Mouse (Mus musculus) thymus, adult 18-20 months (tissue): ENCODE data around the gene Adgrf2.
A peak's percentile ranks its signal among the peaks of the same experiment; 100 is the strongest.

Source experiments
- DNase-seq, 2 experiments: peaks; one replicate each; pipeline ENCODE4 v3.0.0; 2022; ENCODE audit warnings: mixed read lengths in 2 of 2

Adgrf2 gene

DNA sequence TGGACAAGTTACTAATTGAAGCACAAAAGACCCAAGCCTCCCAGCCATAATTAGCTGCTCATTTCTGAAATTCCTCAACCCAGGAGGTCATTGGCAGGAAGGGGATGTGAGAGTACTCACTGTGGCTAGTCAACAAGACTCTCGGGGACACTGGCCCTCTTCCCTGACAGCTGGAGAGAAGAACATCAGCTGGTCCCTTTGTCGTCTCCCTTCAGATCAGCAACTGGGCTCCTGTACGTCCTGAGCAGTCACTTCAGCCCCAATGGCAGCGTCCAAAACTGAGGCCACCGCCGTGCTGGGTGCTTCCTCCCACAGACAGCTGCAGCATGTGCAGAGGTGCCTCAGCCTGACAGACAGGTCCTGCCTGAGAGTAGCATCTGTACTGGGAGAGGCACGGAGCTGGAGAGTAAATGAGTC lies at the start of gene Adgrf2:
Gene Adgrf2 (minus strand): TSS at position 379 of the 417 bp plus-strand sequence.
- DNase-seq = no peak

DNA sequence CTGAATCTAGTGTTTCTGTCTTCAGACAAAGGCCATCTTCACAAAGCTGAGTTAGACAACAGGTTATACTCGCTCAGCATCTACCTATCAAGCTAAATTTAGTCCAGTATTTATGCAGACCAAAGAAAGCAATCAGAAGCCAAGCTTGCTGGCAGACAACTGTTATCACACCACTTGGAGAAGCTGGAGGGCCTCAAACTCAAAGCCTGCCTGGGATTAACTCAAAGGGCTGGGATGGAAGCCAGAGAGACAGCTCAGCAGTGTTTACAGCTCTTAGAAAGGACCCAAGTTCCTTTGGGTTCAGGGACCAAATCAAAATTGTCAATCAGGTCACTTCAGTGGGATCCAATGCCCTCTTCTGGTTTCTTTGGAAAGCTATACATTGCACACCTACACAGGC lies 48.8 kb upstream of the Adgrf2 start:
- no peak for DNase-seq

DNA sequence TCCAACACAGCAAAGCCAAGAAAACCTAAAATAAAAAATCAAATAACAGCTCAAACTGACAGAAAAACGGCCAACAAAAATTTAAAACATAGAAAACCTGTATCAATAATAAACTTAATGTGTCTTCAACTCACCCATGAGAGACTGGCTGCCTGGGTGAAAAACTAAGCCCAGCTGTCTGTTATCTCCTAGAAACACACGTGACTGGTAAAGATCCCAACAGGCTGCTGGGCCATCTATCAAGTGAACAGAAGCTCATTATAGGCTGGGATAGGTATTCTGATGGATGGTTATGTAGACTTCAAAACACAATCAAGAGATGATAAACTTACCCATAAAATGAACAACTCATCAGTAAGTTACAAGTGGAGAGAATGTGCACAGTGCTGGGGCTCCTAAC lies 47.7 kb upstream of the Adgrf2 start:
- no peak for DNase-seq

DNA sequence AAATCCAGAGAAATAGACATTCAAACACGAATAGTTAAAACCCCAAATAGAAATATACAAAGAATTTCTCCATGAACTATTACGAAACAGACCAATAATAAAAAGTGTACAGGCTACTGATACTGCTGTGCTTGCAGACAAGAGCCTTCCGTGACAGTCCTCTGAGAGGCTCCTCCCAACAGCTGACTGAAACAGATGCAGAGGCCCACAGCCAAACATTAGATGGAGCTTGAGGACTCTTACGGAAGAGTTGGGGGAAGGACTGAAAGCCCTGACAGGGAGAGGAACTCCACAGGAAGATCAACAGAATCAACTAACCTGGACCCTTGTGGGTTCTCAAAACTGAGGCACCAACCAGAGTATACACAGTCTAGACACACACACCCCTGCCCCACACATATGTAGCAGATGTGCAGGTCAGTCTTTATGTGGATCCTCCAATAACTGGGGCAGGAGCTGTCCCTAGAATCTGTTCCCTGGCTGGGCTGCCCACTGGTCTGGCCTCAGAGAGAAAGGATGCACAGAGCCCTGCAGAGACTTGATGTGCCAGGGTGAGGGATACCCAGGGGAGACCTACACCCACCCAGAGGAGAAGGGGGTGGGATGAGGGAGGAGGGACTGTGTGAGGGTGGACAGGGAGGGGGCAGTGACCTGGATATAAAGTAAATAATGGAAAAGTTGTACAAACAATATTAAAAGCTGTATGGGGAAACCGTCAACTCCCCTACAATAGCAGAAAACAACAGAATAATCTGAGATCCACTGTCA lies 46.9 kb upstream of the Adgrf2 start:
- no peak for DNase-seq

DNA sequence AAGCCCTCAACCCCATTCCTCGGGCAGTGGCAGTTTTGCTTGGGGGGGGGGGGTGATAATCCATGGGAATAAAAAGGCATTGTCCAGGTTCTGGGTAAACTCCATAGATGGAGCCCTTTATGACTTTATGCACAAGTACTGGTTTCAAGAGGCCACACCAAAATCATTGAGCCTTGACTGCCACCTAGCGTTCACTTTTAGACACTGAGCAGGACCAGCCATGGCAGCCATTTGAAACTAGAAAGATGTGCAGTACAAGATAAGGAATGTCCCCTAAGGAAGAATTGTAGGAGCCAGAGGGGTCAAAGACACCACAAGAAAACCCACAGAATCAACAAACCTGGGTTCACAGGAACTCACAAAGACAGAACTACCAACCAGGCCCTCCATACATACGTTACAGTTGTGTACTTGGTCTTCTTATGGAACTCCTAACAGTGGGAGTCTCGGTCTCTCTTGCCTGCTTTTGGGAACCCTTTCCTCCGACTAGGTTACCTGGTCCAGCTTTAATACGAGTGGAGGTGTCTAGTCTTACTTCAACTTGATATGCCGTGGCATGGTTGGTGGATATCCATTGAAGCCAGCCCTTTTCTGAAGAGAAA lies 40.3 kb upstream of the Adgrf2 start:
- peak; percentile 6 to 10 for DNase-seq

DNA sequence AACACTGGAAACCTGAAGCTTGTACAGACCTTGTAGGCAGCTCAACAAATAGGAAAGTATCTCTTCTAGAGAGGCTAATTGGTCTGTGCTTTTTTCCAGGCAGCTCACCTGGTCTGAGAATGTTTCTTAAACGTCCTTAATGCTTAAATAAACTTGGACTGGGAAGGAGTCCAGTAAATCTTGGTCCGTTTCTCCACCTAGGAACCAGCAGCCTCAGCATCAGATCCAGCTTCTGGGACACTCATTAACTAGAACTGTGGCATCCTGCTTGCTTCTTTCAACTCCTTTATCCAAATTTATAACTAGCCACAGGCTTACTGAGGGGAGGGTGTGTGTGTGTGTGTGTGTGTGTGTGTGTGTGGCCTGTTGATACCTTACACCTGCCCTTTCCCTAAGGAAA lies 11.8 kb upstream of the Adgrf2 start:
- no peak for DNase-seq

DNA sequence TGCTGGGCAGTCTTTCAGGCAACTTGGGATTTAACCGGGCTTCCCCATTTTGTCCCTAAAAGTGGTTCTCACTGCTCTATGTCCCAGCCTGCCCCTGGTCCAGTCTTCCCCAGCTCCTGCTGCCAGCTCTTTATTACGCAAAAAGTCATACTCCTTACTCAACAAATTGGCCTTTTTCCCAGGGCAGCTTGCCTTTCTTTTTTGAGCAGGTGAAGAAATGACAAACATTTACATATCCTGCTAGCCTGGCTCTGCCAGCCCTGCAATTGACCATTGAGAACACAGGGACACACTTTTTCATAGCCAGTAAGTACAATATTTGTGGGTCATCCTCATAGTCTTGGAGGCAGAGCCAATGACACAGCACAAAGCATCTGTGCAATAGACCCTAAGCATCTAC lies 10.2 kb upstream of the Adgrf2 start:
- peak in 1 of 2 experiments; percentile 3 for DNase-seq

DNA sequence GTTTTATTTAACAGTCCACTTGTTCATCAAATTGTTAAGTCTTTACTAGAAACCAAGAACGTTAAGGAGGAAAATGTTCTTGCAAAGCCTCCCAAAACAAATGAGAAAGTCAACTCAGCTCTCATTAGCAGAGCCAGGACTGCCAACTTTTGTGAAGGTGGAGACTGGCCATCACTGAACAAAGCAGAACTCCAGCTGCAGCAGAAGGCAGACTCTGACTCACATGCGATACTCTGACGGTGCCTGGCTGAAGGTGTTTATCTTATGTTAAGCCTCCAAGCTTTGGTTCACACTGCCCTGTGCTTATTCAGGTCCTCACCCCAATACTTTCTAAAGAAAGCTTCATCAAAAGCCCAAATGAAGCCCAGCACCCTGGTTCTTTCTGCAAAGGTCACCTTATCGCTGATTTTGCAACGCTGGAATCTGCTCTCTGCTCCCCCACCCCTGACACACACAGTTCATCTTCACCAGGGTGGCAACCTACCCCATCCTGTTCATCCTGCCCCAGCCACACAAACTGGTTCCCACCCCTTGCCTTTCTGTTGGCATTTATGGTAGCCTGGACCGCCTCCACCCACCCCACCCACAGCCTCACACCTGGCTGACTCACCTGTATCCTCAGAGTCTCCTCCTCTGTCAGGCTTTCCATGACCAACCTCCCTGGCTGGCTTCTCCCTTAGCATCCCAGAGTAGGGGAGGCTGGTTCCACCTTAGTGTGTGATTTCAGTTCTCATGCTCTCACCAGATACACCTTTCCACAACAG lies 3.9 kb upstream of the Adgrf2 start:
- DNase-seq = no peak

DNA sequence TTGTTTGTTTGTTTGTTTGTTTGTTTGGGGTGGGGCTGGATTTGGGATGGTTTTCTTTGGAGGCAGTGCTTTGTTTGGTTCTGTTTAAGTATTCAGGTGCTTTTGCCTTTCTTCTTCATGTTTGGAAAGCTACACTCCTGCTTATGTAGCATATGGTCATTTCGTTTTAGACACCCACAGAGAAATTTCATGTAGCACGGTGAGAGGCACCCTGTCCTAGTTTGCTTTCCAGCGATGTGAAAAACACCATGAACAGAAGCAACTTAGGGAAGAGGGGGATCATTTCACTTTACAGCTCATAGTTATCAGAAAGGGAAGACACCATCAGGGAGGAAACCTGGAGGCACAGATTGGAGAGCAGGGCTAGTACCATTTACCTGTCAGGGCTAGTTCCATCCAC lies 844 bp upstream of the Adgrf2 start:
- DNase-seq = no peak

DNA sequence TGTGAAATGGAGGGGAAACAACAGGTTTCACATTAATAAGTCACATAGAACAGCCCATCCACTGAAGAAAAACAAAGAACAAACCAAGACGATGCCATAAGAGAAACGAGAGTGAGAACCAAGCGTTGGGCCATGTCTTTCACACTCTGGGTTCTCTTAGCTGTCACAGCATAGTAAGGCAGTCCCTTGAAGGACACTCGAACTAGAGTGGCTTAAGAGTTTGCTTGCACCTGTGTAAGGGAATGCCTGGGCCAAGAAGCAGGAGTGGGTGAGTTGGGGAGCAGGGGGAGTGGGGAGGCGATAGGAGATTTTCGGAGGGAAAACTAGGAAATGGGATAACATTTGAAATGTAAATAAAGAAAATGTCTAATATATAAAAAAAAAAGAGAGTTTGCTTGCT lies 3.2 kb downstream of the Adgrf2 start:
- DNase-seq = no peak

DNA sequence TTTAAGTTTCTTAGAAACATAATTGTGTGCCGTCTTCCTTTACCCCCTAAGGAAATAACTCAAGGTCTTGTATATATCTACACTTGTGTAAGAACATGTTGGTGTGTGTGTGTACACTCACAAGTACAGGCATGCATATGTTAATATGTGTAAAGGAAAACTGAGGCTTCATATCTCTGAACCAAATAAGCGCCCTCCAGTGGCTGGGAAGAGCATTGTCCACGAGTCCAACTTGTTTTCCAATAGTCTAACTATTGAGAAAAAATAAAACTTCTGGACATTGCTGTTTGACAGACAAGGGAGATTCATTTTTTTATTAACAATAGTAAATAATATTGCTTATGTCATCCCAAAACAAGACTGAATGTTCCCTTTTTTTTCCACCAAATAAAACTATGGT lies 24.8 kb downstream of the Adgrf2 start:
- DNase-seq = no peak

DNA sequence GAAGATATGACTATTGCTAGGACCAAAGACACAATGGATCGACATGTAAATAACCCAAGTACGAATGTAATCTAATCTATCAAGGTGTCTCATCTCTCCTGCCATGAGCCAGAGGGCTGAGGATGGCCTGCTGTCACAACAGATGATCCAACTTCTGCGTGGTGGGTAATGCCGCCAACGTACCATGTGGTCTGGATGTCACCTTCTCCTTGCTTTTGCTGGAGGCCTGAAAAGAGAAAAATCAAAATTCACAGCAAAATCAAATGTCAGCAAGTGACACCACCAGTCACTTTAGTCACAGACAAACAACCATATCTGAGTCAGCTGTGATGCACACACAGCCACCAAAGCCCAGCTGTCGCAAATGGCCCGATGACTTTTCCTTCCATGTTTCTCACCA lies 27.0 kb downstream of the Adgrf2 start:
- DNase-seq = no peak

DNA sequence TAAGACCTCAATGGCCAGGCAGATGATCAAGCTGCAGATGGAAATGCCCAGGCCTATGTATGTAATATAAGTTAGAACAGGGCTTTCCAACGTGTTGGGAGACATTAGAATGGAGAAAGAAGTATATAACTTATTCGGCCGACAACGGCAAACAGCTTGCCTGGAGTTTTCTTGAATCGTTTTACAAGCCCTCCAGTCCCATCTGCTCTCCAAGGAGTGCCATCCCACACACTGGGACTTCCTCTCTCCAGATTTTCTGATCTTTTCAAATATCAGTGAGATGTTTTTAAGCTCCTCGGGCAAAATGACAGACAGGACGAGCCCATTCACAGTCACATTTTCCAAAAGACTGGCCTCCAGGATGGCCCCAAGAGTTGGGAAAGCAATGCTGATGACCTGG lies 31.3 kb downstream of the Adgrf2 start:
- DNase-seq = no peak

DNA sequence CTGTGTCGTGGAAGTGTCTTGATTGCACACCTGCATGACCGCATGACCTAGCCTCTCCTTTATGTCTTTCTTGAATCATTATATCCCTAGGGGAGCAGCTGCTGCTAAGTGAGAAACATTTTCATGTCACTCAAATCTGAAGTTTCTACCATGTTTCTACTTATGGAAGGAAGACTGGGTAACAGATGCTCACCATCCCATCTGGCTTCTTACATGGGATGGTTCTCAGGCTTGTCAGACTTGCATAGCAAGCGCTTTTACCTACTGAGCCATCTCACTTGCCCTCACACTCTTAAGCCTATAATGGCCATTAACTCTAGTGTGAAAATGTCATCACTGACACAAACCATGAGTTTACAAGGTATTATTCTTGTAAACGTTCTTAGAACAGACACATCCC lies 36.4 kb downstream of the Adgrf2 start:
- DNase-seq = no peak

DNA sequence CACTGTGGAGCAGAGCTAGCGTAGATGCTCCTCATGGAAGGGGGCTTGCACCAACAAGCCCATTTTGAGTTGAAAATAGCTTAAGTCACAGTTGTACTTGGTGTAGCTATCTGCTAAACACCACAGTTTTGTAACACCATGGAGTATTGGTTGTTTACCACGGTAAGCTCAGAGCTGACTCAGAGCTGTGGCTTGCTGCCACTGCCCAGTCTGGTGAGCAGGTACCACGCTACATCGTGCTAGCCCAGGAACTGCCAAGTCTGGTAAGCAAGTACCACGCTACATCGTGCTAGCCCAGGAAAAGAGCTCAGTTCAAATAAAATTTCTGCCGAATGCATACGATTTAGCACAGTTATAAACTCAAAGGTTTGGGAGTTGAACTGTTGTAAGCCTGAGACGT lies 39.8 kb downstream of the Adgrf2 start:
- no peak for DNase-seq

DNA sequence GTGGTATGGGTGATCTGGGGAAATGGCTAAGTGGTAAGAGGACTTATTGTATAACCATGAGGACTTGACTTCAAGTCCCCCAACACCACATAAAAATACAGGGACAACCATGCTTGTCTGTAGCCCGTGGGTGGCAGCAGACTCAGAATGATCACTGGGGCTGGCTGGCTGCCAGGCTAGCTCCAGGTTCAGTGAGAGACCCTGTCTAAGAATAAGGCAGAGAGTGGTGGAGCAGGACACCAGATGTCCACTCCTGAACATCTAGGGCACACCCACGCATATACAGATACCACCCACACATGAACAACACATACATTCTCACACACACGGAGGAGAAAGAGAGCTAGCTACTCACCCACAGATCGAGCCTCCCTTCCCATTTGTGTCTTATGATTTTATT lies 47.2 kb downstream of the Adgrf2 start:
- DNase-seq = no peak

DNA sequence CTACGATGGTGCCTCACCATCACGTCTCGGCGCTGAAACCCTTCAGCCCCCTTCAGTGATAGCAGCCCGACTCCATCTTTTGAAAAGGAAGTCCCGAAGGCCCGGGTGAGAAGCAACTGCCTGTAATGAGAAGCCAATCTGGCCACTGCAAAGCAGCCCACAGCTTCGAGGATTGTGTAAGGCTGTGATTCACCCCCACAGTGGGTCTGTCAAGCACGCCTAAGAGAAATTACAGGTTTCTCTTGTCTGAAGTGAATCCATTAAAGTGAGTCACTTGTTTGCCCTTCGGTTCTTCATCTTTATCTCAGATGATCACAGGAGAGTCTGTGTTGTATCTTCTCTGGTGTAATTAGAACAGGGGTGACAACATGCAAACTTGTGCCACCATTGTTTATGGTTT lies 49.8 kb downstream of the Adgrf2 start, which contains the start of gene Adgrf4:
Gene Adgrf4 (minus strand): TSS at position 149 of the 400 bp plus-strand sequence.
- DNase-seq = no peak

DNA sequence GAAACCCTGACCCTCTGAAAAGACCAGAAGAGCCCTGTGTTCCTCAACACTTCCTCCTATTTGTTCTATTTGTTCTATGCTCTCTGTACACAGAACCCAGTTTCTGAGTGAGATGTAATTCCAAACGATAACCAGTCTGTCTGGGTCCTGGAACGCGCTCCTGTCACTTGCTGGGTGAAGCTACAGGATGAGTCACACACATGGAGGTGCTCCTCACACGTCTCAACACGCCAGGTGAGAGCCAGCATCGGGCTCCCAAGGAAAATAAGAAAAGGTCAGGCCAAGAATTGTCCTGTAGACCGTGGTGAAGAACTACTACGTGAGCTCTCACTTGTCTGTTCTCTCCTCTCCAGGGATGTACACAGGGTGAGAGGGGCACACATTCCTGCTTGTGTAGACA lies 51.4 kb downstream of the Adgrf2 start:
- DNase-seq = no peak
